Mouse (Mus musculus): ENCODE results near the gene Rerg.

DNA sequence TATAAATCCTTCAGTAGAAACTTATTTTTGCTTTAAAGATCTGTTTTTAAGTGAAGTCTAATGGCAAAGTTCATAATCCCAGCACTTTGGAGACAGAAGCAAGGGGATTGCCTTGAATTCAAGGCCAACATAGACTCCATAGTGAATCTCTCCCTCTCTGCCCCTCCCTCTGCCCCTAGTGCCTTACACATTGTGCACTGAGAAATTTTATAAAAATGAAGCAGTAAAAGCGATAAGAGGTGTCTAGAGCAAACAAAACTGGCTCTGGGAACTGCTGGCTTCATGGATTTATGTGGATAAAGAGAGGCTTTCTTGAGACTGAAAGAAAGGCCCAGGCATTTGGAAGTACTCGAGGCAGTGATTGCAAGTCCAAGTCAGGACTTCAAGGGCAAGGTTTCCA is 145.8 kb downstream of the Rerg start:
- TF ChIP-seq GATA1 (IDR thresholded peaks at IDR 0.05; ENCODE audit: borderline replicate concordance, low read length) (no peak), FLI1 (IDR thresholded peaks at IDR 0.05; ENCODE audit: low read length) (no peak)

Data from megakaryocyte, embryonic 14.5 days (primary cell).